Mouse (Mus musculus) cerebellum, adult 11-12 months (tissue): ENCODE results near the gene Cask.
A peak's percentile ranks its signal among the peaks of the same experiment; 100 is the strongest.
"Not testable (repeated sequence)": the region's sequence is repeated elsewhere in the genome, so short reads cannot be mapped to it uniquely, and the experiment has no call there.

Source experiments
- DNase-seq: peaks from one replicate; pipeline ENCODE4 v3.0.0; 2022

The Cask gene

GRCm38 (mm10) chrX:13851285-13851684, at the start of gene Cask:
Gene Cask, minus strand, starts transcription at chrX:13851367.
- DNase-seq: no peak

DNA sequence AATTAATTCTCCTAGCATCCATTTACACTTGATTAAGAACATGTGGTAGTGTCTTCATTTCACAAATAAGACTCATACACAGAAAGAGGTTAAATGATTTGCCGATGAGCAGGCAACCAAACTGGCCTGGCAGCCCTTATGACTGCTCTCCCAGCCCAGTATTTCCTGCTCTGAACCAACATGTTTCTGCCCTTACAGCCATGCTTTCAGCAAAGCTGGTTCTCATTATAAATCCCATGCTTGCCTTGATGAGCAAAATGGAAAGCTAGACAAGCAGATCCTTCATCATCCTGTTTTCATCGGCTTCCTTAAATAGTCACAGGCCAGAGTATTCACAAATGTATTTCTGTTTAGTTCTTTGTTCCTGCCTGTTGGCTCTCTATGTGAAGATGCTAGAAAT, 38.8 kb upstream of the Cask start:
- no peak for DNase-seq

DNA sequence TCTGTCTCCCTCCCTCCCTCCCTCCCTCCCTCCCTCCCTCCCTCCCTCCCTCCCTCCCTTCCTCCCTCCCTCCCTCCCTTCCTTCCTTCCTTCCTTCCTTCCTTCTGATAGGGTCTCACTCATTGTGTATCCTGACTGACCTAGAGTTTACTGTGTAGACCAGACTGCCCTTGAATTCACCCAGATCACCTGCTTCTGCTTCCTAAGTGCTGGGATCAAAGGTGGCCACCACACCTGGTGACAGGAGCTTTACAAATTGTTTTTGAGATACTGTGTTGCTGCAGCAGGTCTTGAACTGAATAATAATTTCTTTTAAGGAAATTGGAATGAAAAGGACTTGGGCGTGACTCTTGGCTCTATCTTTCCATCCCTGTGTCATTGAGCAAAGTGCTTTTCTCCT, 33.2 kb upstream of the Cask start:
- DNase-seq: no peak

DNA sequence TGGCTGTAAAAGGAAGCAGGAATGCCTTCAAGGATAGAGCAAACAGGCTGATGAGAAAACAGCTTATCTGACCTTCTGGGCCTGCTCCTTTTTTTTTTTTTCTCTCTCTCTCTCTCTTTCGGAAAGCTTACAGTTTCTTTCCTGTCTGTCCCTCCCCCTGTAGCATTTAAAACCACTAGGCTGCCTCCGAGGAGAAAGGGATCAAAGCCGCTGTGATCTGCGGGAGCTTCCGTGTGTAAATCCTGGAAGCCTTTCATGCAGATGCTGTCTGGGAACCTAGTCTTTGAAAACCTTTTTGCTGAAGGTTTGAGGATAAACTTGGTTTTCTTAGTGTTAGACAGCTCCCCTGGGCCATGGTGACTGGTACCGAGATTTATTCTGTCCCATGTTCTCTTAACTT, 30.8 kb upstream of the Cask start:
- DNase-seq: no peak

GRCm38 (mm10) chrX:13860145-13860544, 9.0 kb upstream of the Cask start:
- no peak for DNase-seq

GRCm38 (mm10) chrX:13859051-13859450, 7.9 kb upstream of the Cask start:
- no peak for DNase-seq

GRCm38 (mm10) chrX:13848473-13848872, 2.7 kb downstream of the Cask start:
- DNase-seq: no peak

GRCm38 (mm10) chrX:13847502-13847851, 3.7 kb downstream of the Cask start:
- DNase-seq: peak; percentile 46

DNA sequence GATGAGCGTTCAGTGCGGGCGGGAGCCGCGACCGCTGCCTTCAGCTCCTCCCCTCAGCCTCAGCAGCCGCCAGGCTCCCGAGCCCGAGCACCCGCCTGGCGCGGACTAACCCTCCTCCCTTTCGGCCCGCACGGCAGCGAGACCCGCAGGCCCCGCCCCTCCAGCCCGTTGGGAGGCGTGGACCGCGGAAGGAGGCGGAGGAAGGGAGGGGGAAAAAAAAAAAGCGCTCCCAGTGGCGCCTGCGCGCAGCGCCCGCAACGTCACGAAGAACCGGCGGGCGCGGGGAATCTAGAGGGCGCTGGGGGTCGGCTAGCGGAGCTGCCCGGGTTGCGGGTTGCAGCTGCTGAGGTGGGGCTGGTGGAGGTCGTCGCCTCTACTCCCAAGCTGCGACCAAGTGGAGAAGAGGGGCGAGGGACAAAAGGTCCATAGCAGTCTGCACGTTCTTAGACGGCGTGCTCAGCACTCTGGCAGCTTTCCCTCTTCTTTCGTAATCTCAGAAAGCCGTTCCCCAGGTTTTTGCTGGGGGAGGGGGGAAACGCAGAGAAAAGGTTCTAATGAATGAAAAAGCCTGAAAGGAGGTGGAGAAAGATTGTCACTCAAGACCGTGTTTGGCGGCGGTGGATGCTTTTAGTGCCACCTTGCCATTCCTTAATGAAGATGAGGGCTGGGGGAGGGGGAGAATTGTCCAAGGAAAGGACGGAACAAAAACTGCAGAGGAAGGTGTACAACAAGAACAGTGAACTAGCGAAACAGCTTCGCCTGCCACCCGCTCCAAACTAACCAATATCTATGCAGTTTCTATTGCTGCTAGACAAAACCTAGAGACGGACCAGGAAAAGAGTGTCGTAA, 4.3 kb downstream of the Cask start:
- DNase-seq: peak; percentile 94

DNA sequence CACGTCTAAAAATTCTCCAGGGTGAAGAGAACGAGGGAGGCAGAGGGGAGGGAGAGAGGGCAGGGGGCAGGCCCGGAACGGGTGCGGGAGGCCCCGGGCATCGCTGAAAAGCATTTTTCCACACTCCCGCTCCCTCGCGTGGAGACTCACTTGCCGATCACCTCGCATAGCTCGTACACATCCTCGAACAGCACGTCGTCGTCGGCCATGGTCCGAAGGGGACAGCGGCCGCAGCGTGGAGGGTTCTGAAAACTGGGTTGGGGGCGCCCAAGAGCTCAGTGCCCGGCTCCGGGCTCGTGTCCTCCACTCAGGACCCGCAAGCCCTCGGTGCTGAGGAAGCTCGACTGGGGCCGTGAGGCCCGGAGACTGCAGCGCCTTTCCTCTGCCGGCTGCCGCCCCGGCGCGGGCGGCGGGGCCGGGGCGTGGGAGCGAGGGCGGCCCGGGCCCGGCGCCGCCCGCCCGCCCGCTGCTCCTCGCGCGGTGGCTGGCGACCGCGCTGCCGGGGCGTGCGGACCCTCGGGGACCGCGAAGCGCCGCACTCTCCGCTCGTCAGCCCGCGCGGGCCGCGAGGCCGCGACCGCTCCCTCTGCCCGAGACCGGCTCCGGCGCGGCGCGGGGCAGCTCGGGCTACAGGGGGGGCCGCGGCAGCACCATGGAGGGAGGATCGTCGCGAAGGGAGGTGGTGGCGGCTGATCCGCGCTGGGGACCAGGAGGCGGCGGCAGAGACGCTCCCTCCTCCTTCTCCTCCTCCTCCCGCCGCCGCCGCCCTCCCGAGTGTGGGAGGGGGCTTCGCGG, 5.1 kb downstream of the Cask start:
- peak; percentile 58 for DNase-seq

GRCm38 (mm10) chrX:13845141-13845857, 5.9 kb downstream of the Cask start:
- DNase-seq: no peak

- peak; percentile 17 for DNase-seq
These were observed 28.4 kb downstream of the Cask start for GRCm38 (mm10) chrX:13822792-13823191.

- DNase-seq: no peak
These were observed 52.4 kb downstream of the Cask start for GRCm38 (mm10) chrX:13798754-13799153.

DNA sequence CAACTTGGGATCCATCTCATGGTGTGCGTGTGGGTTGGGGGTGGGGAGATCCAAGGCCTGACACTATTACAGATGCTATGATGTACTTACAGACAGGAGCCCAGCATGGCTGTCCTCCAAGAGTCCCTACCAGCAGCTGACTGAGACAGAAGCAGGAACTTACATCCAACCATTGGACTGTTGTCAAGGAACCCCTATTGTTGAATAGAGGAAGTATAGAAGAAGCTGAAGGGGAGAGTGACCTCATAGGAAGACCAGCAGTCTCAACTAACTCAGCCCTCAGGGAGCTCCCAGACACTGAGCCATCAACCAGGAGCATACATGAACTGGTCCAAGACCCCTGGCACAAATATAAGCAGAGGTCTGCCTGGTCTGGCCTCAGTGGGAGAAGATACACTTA, 85.5 kb downstream of the Cask start:
- DNase-seq: no peak

- no peak for DNase-seq
These were observed 86.1 kb downstream of the Cask start for GRCm38 (mm10) chrX:13765024-13765423.

- DNase-seq: peak; percentile 43
These were observed 93.7 kb downstream of the Cask start for GRCm38 (mm10) chrX:13757279-13758005.

DNA sequence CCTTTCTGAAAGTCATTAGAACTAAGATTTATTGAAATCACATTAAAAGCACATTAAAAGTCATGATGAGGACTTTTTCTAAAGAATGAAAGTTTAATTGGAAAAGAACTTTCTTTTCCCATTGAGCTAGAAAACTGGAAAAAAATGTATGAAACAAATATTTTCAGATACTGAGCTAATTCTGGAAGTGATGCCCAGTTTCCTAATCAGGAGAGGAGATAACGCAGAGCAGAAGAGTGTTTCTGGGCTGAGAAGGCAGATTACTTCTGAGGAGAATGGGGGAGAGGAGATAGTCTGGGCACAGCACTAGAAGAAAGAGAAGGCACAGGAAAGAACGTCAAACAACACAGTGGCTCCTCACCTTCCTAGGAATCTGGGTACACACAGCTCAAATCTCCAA, 110.1 kb downstream of the Cask start:
- no peak for DNase-seq

- not testable (repeated sequence) for DNase-seq
These were observed 120.4 kb downstream of the Cask start for GRCm38 (mm10) chrX:13730785-13731184.

- no peak for DNase-seq
These were observed 121.2 kb downstream of the Cask start for GRCm38 (mm10) chrX:13729835-13730480.

GRCm38 (mm10) chrX:13725573-13726403, 125.4 kb downstream of the Cask start:
- DNase-seq: no peak

GRCm38 (mm10) chrX:13720296-13720829, 130.8 kb downstream of the Cask start:
- no peak for DNase-seq
